Mouse (Mus musculus): Measurements from ENCODE around the gene Slc35f5.
A peak's percentile ranks its signal among the peaks of the same experiment; 100 is the strongest.

Gene Slc35f5

DNA sequence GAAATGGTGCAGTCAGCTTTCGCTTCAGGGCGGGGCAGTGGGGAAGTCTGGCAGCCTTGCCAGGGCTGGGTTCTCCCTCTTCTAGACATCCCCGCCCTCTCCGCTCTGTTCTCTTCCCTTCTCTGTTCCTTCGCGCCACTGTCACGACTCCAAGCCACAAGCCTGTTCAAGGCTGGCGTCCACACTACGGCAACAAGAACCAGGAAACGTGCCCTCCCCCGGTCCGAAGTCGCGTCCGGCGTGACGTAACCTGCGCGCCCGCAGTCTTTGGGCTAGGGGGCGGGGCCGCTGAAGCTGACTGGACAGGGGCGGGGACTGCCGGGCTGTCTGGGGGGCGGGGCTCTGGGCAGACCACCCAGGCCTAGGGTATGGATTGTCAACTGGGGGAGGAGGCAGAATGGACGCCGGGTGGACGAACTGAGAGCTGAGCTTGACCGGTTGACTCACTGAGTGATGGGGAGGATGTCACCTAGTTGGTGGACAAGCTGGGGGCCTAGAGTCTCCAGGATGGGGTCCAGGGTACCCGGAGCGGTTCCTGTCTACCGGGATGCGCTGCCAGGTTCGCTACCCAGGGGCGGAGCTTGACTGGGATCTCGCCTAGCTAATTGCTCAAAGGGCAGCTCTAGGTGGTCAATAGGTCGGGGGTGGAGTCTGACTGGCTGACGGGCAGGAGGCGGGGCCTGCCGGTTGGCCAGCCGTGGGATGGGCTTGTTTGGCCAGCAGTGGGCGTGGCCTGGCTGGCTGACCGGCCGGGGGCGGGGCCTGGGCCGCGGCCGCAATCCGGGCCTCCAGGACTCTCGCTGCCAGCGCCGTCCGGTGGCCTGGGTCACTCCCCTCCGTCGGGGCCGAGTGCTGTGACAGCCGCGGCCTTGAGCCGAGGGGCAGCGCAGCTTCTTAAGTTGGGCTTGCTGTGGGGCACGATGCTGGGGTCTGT, at the start of gene Slc35f5:
Gene Slc35f5, plus strand, starts transcription at position 337 of the 934 bp plus-strand sequence.
- H3K36me3 ChIP-seq (ENCODE audit: insufficient read depth, low read length): no peaks in the 10 kb centered on the region
- H3K9me3 ChIP-seq (ENCODE audit: low read length): no peaks in the 10 kb centered on the region
- peak within 1 kb of the TSS; percentile 91 for H3K4me3 ChIP-seq (replicated peaks; ENCODE audit: low read length)
- H3K4me1 ChIP-seq (replicated peaks; ENCODE audit: low read depth, low read length): peaks cover 39% of the 10 kb centered on the region
- no peaks in the 10 kb centered on the region for H3K27me3 ChIP-seq (ENCODE audit: insufficient read depth, low read length)
- TF ChIP-seq CTCF (conservative IDR thresholded peaks at IDR 0.05; ENCODE audit: low read length) (no peak), NANOG (IDR thresholded peaks at IDR 0.05; ENCODE audit: borderline replicate concordance, low read length) (no peak), POU5F1 (IDR thresholded peaks at IDR 0.05; ENCODE audit: borderline replicate concordance, low read length) (no peak)

GRCm38 (mm10) chr1:125514706-125515105, 45.7 kb upstream of the Slc35f5 start:
- no peaks in the 10 kb centered on the region for H3K36me3 ChIP-seq (ENCODE audit: insufficient read depth, low read length)
- no peak overlapping the region for H3K4me3 ChIP-seq (replicated peaks; ENCODE audit: low read length)
- H3K9me3 ChIP-seq (ENCODE audit: low read length): no peaks in the 10 kb centered on the region
- peaks cover 12% of the 10 kb centered on the region for H3K4me1 ChIP-seq (replicated peaks; ENCODE audit: low read depth, low read length)
- H3K27me3 ChIP-seq (ENCODE audit: insufficient read depth, low read length): no peaks in the 10 kb centered on the region
- no peak for TF ChIP-seq POU5F1 (IDR thresholded peaks at IDR 0.05; ENCODE audit: borderline replicate concordance, low read length)
- no peak for TF ChIP-seq CTCF (conservative IDR thresholded peaks at IDR 0.05; ENCODE audit: low read length)
- no peak for TF ChIP-seq NANOG (IDR thresholded peaks at IDR 0.05; ENCODE audit: borderline replicate concordance, low read length)

DNA sequence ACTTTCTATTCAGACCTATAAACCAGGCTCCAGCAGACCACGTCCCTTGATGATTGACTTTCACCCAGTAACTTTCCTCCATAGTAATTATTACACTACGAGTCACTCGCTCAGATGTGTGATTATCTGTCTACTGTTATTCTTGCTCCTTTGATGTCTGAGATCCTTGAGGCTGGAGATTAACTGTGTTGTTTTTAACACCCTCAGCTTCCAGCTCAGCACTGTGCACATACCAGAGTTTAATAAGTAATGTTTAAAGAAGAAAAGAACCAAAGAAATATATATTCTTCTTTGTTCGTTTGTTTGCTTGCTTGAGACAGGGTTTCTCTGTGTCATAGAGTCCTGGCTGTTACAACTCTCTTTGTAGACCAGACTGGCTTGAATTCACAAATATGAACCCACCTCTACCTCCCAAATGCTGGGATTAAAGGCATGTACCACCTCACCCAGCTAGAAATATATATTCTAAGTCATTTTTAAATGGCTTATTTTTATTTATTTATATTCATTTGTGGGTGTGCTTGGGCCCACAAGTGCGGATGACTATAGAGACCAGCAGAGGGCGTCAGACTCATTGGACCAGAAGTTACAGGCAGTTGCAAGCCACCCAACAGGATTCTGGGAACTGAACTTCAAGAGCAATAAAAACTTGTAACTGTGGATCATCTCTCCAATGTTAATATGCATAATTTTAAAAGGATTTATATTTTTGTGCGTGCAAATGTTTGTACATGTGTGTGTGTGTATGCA, 43.3 kb upstream of the Slc35f5 start:
- Histone ChIP-seq H3K4me3 (replicated peaks; ENCODE audit: low read length) (no peak overlapping the region), H3K4me1 (replicated peaks; ENCODE audit: low read depth, low read length) (peaks cover 12% of the 10 kb centered on the region), H3K27me3 (ENCODE audit: insufficient read depth, low read length) (no peaks in the 10 kb centered on the region), H3K36me3 (ENCODE audit: insufficient read depth, low read length) (no peaks in the 10 kb centered on the region), H3K9me3 (ENCODE audit: low read length) (no peaks in the 10 kb centered on the region)
- TF ChIP-seq POU5F1 (IDR thresholded peaks at IDR 0.05; ENCODE audit: borderline replicate concordance, low read length) (no peak), CTCF (conservative IDR thresholded peaks at IDR 0.05; ENCODE audit: low read length) (peak; percentile 54)

DNA sequence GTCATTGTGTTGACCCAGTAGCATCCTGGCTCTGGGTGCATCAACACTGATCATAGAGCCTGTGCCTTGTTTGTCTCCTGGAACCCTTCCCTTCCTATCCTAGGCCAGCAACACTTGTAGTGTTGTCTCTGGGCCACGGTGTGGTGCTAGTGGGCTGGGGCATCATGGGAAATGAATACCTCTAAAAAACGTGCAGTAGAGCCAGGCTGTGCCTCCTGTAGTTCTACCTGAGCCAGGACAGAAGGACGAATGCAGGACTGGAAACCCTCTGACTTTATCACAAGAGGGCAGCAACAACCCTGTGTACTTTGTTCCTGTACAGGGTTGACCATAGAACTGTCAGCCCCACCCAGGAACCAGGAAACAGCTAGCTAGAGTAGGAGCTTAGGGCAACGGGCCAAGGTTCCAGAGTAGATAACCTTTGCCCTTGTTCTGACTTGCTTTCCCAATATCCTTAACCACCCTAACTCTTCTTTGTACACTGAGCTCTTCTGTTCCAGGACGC, 41.2 kb upstream of the Slc35f5 start:
- Histone ChIP-seq H3K36me3 (ENCODE audit: insufficient read depth, low read length) (no peaks in the 10 kb centered on the region), H3K27me3 (ENCODE audit: insufficient read depth, low read length) (no peaks in the 10 kb centered on the region), H3K4me3 (replicated peaks; ENCODE audit: low read length) (no peak overlapping the region), H3K4me1 (replicated peaks; ENCODE audit: low read depth, low read length) (peaks cover 12% of the 10 kb centered on the region), H3K9me3 (ENCODE audit: low read length) (no peaks in the 10 kb centered on the region)
- TF ChIP-seq POU5F1 (IDR thresholded peaks at IDR 0.05; ENCODE audit: borderline replicate concordance, low read length) (no peak), CTCF (conservative IDR thresholded peaks at IDR 0.05; ENCODE audit: low read length) (peak; percentile 77), NANOG (IDR thresholded peaks at IDR 0.05; ENCODE audit: borderline replicate concordance, low read length) (no peak)

GRCm38 (mm10) chr1:125525965-125526665, 34.3 kb upstream of the Slc35f5 start:
- no peak overlapping the region for H3K4me3 ChIP-seq (replicated peaks; ENCODE audit: low read length)
- no peaks in the 10 kb centered on the region for H3K27me3 ChIP-seq (ENCODE audit: insufficient read depth, low read length)
- H3K36me3 ChIP-seq (ENCODE audit: insufficient read depth, low read length): no peaks in the 10 kb centered on the region
- H3K4me1 ChIP-seq (replicated peaks; ENCODE audit: low read depth, low read length): peaks cover 38% of the 10 kb centered on the region
- no peaks in the 10 kb centered on the region for H3K9me3 ChIP-seq (ENCODE audit: low read length)
- TF ChIP-seq NANOG (IDR thresholded peaks at IDR 0.05; ENCODE audit: borderline replicate concordance, low read length) (no peak), POU5F1 (IDR thresholded peaks at IDR 0.05; ENCODE audit: borderline replicate concordance, low read length) (no peak), CTCF (conservative IDR thresholded peaks at IDR 0.05; ENCODE audit: low read length) (no peak)

DNA sequence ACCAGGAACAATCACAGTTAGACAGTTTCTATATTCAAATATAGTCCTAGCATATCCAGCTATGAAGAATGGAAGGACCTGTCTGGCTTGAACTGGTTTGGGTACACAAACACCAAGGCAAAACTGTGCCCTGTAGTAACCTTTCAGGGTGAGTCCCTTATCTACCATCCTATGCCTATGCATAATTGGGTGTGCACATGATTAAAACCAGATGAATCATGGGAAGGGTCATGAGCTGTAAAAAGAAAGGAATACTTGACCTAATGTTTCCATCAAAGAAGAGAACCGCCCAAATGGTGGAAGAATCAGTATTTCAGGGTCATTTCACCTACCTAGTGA, 33.8 kb upstream of the Slc35f5 start:
- no peaks in the 10 kb centered on the region for H3K27me3 ChIP-seq (ENCODE audit: insufficient read depth, low read length)
- H3K36me3 ChIP-seq (ENCODE audit: insufficient read depth, low read length): no peaks in the 10 kb centered on the region
- no peak overlapping the region for H3K4me3 ChIP-seq (replicated peaks; ENCODE audit: low read length)
- peaks cover 43% of the 10 kb centered on the region for H3K4me1 ChIP-seq (replicated peaks; ENCODE audit: low read depth, low read length)
- no peaks in the 10 kb centered on the region for H3K9me3 ChIP-seq (ENCODE audit: low read length)
- TF ChIP-seq NANOG (IDR thresholded peaks at IDR 0.05; ENCODE audit: borderline replicate concordance, low read length) (no peak), POU5F1 (IDR thresholded peaks at IDR 0.05; ENCODE audit: borderline replicate concordance, low read length) (no peak), CTCF (conservative IDR thresholded peaks at IDR 0.05; ENCODE audit: low read length) (no peak)

DNA sequence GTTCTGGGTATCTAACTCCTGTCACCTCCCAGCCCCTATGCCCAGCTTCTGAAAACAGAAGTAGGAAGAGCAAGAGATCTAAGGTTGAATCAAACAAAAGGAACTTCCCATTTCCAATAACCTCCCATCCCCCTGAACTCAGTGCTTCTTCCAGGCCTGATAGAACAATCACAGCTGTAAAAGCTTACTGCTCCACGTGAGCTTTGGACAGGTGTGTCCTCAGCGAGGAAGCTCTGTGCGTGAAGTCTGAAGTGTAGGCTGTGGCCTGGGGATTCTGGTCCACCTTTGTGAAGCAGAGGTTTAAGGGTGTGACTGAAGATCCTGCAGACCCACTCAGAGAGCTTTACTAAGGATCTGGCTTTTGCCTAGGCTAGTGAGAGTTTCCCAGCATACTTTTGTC, 33.0 kb upstream of the Slc35f5 start:
- Histone ChIP-seq H3K4me3 (replicated peaks; ENCODE audit: low read length) (no peak overlapping the region), H3K27me3 (ENCODE audit: insufficient read depth, low read length) (no peaks in the 10 kb centered on the region), H3K36me3 (ENCODE audit: insufficient read depth, low read length) (no peaks in the 10 kb centered on the region), H3K4me1 (replicated peaks; ENCODE audit: low read depth, low read length) (peaks cover 50% of the 10 kb centered on the region), H3K9me3 (ENCODE audit: low read length) (no peaks in the 10 kb centered on the region)
- TF ChIP-seq NANOG (IDR thresholded peaks at IDR 0.05; ENCODE audit: borderline replicate concordance, low read length) (no peak), CTCF (conservative IDR thresholded peaks at IDR 0.05; ENCODE audit: low read length) (no peak), POU5F1 (IDR thresholded peaks at IDR 0.05; ENCODE audit: borderline replicate concordance, low read length) (no peak)

Measured in E14TG2a.4 (cell line).